Mouse (Mus musculus) stomach, postnatal 0 days (tissue): ENCODE results near the gene Pecr.

ENCODE experiments used
- CTCF ChIP-seq: IDR thresholded peaks from 2 replicates; pipeline ENCODE4 v1.5.1; 2016; ENCODE audit warnings: antibody characterized with exemption, low read depth, mild to moderate bottlenecking, moderate library complexity
- EP300 ChIP-seq: optimal IDR thresholded peaks from 2 replicates; pipeline ENCODE3; 2016; ENCODE audit warnings: antibody characterized with exemption

DNA sequence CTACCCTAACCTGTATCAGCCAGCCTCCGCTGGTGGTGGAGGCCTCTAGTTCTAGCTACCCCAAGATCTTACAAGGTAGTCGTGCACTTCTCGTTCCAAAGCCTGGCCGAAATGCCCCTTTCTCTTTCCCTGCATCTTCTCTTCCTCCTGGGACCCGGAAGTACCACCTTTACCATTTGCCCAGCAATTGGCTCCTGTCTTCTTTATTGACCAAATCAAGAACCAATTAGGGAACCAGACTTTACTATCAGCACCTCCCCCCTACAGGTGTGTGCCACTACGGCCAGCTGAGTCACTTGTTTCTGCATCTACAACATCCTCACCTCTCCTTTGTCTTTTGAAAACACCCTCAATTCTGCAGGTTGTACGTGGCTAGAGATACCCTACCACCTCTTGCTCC lies 67.4 kb downstream of the Pecr start:
- no peak for TF ChIP-seq CTCF
- TF ChIP-seq EP300 = no peak
